Mouse (Mus musculus) heart, embryonic 12.5 days (tissue): ENCODE data around the gene A4gnt. TPM values are rescaled to one million over a fixed set of nuclear protein-coding genes. Genes with fewer than 3 reads are reported as not detected.
A peak's percentile ranks its signal among the peaks of the same experiment; 100 is the strongest.

Experiments
- ATAC-seq: fragments of 200-750 bp; cut with Nextera tagmentation; 2 replicates; pipeline ENCODE4 v1.8.0; 2017; ENCODE audit warnings: moderate TSS enrichment, moderate library complexity; ENCODE audit not compliant: insufficient number of reproducible peaks, low FRiP score
- H3K27ac ChIP-seq: fragments of 300-500 bp; sonication (generic); 2 replicates; pipeline ENCODE4 v1.5.1; 2016; ENCODE audit warnings: mild to moderate bottlenecking, moderate library complexity; ENCODE audit not compliant: poor library complexity, severe bottlenecking
- H3K27me3 ChIP-seq: fragments of 300-500 bp; sonication (generic); replicated peaks from 2 replicates; pipeline ENCODE4 v1.6.1; 2016; ENCODE audit warnings: mild to moderate bottlenecking, moderate library complexity
- H3K36me3 ChIP-seq: fragments of 300-500 bp; sonication (generic); 2 replicates; pipeline ENCODE4 v1.6.1; 2016; ENCODE audit warnings: mild to moderate bottlenecking, moderate library complexity
- H3K4me1 ChIP-seq: fragments of 300-500 bp; sonication (generic); replicated peaks from 2 replicates; pipeline ENCODE4 v1.6.1; 2016; ENCODE audit warnings: mild to moderate bottlenecking
- H3K4me2 ChIP-seq: fragments of 300-500 bp; sonication (generic); 2 replicates; pipeline ENCODE4 v1.6.1; 2016; ENCODE audit warnings: mild to moderate bottlenecking, moderate library complexity
- H3K4me3 ChIP-seq: fragments of 300-500 bp; sonication (generic); 2 replicates; pipeline ENCODE4 v1.5.1; 2016; ENCODE audit warnings: mild to moderate bottlenecking
- H3K9ac ChIP-seq: fragments of 300-500 bp; sonication (generic); 2 replicates; pipeline ENCODE4 v1.6.1; 2016; ENCODE audit warnings: mild to moderate bottlenecking, moderate library complexity
- H3K9me3 ChIP-seq: fragments of 300-500 bp; sonication (generic); replicated peaks from 2 replicates; pipeline ENCODE4 v1.6.1; 2016; ENCODE audit warnings: mild to moderate bottlenecking, moderate library complexity
- WGBS: fragments of 180-500 bp; shearing (Covaris S2); methylation state at CpG from one replicate; pipeline ENCODE4 v1.1.7; 2016; 5-methylcytosine and 5-hydroxymethylcytosine counted together
- polyA plus RNA-seq: library from polyadenylated mRNA; unstranded; fragments of >200 nt; fragmentation: Nextera tagmentation; extraction: Ambion mirVana; gene quantifications from 2 replicates; pipeline ENCODE4 v1.2.1, GENCODE M21; 2016

The A4gnt gene
- polyA plus RNA-seq, 1 experiment from 2014 or later: not detected

DNA sequence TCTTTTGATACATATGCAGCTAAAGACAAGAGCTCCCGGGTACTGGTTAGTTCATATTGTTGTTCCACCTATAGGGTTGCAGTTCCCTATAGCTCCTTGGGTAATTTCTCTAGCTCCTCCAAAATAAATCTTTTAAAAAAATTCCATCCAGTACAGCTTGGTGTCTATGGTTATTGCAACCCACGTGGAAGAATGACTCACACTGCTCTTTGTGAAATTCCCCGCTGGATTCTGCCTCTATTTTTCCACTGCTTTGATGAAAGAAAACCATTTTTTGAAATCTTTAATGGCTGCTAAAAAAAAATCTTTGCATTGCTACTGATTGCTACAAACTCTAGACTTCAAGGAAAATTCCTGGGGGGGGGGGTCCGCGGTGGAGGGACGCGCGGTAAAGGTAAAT lies 7.4 kb downstream of the A4gnt start:
- Histone ChIP-seq H3K9me3 (no peaks in the 10 kb centered on the region), H3K27me3 (no peaks in the 10 kb centered on the region), H3K4me1 (no peaks in the 10 kb centered on the region), H3K4me3 (no peak overlapping the region), H3K4me2 (no peak overlapping the region), H3K27ac (no peak overlapping the region), H3K36me3 (no peaks in the 10 kb centered on the region), H3K9ac (no peak overlapping the region)
- WGBS: 92% methylated on average over 8 of the region's 8 CpGs
- ATAC-seq: no peak

DNA sequence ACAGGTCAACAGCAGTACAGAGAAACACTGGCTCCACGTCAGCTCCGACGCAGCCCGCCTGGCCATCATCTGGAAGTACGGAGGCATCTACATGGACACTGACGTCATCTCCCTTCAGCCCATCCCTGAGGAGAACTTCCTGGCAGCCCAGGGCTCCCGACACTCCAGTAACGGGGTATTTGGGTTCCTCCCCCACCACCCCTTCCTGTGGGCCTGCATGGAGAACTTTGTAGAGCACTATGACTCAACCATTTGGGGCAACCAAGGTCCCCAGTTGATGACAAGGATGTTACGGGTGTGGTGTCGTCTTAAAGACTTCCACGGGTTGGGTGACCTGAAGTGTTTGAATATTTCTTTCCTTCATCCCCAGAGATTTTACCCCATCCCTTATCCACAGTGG lies 7.9 kb downstream of the A4gnt start:
- no peaks in the 10 kb centered on the region for H3K9me3 ChIP-seq
- H3K27ac ChIP-seq: no peak overlapping the region
- no peak overlapping the region for H3K4me2 ChIP-seq
- no peak overlapping the region for H3K4me3 ChIP-seq
- no peaks in the 10 kb centered on the region for H3K36me3 ChIP-seq
- 77% methylated on average over 11 of the region's 11 CpGs for WGBS
- no peak for ATAC-seq
- no peak overlapping the region for H3K9ac ChIP-seq
- no peaks in the 10 kb centered on the region for H3K4me1 ChIP-seq
- H3K27me3 ChIP-seq: no peaks in the 10 kb centered on the region

DNA sequence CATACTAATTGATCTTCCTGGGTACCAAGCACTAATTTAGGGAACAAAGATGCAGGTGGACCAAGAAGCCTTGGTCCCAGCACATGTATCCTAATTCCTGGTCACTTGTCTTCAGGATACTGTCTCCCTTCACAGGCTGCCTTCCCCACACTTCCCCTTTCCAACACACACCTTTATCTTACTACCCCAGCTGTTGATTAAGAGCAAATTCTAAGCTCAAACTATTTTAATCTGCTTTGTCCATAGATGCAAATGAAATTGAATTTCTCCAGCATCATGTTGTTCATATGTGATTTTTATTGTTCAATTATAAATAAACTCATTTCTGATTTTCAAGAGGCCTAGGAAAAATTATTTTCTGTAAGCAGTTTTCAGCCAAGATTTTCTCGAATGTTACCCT lies 9.7 kb downstream of the A4gnt start:
- H3K27me3 ChIP-seq: no peaks in the 10 kb centered on the region
- no peak overlapping the region for H3K4me3 ChIP-seq
- H3K4me1 ChIP-seq: no peaks in the 10 kb centered on the region
- no peaks in the 10 kb centered on the region for H3K36me3 ChIP-seq
- H3K9me3 ChIP-seq: no peaks in the 10 kb centered on the region
- 82% methylated on average over 1 of the region's 1 CpGs for WGBS
- no peak overlapping the region for H3K4me2 ChIP-seq
- H3K27ac ChIP-seq: no peak overlapping the region
- no peak for ATAC-seq
- H3K9ac ChIP-seq: no peak overlapping the region

DNA sequence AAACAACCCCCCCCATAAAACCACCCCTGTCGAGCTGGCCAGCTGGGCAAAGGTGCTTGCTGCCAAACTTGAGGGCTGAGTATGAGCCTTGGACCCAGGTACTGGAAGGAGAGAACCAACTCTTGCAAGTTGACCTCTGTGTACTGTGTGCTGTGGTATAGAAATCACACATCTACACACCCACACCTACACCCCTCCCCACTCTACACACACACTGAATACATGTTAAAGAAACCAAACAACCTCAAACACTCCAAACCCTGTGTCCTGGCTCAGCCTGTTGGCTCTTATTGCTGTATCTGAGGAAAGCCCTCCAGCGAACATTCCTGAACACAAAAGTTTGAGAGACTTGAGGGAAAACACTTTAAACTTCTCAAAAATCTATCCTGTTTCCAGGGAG lies 10.7 kb downstream of the A4gnt start:
- Histone ChIP-seq H3K36me3 (no peaks in the 10 kb centered on the region), H3K27me3 (no peaks in the 10 kb centered on the region), H3K9ac (no peak overlapping the region), H3K4me1 (no peaks in the 10 kb centered on the region), H3K4me3 (no peak overlapping the region), H3K9me3 (no peaks in the 10 kb centered on the region), H3K27ac (no peak overlapping the region), H3K4me2 (no peak overlapping the region)
- 60% methylated on average over 2 of the region's 2 CpGs for WGBS
- no peak for ATAC-seq

DNA sequence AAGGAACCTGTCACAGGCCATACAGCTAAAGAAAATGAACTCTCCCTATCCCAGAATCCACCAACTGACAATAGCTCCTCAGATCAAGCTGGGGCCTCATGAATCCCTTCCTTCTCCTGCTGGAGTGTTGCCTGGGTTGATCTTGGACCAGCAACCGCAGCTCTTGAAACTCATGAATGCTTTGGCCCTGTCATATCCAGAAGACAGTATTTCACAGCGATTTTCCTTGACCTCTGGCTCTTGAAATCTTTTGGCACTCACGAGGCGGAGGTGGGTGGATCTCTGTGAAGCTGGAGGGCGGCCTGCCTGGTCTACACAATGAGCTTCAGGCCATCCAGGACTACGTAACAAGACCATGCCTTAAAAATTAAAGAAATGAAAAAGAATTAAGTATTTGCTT lies 11.8 kb downstream of the A4gnt start:
- Histone ChIP-seq H3K4me2 (no peak overlapping the region), H3K36me3 (no peaks in the 10 kb centered on the region), H3K27me3 (no peaks in the 10 kb centered on the region), H3K9me3 (no peaks in the 10 kb centered on the region; the same call in 1 of the 2 replicates), H3K4me1 (peaks cover 7% of the 10 kb centered on the region), H3K4me3 (no peak overlapping the region), H3K9ac (no peak overlapping the region), H3K27ac (no peak overlapping the region)
- no peak for ATAC-seq
- 74% methylated on average over 6 of the region's 6 CpGs for WGBS

DNA sequence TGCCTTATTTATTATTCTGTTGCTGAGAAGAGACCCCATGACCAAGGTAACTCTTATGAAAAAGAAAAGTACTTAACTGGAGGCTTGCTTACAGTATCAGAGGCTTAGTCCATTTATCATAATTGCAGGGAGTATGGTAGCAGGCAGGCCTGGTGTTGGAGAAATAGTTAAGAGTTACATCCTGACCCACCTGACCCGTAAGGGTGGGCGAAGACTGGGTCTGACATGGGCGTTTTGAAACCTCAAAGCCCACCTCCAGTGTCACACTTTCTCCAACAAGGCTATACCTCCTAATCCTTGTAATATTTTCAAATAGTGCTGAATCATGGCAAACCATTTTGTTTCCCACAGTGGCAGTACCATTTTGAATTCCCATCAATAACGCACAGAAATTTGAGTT lies 16.3 kb downstream of the A4gnt start:
- Histone ChIP-seq H3K9me3 (no peaks in the 10 kb centered on the region; the same call in 1 of the 2 replicates), H3K4me3 (no peak overlapping the region), H3K4me2 (peak overlapping the region; percentile 84; the same call in 1 of the 2 replicates), H3K9ac (no peak overlapping the region), H3K27me3 (no peaks in the 10 kb centered on the region), H3K36me3 (peaks cover 15% of the 10 kb centered on the region), H3K27ac (peak overlapping the region; percentile 87; the same call in 1 of the 2 replicates), H3K4me1 (peaks cover 29% of the 10 kb centered on the region)
- WGBS: 56% methylated on average over 4 of the region's 4 CpGs
- no peak for ATAC-seq

DNA sequence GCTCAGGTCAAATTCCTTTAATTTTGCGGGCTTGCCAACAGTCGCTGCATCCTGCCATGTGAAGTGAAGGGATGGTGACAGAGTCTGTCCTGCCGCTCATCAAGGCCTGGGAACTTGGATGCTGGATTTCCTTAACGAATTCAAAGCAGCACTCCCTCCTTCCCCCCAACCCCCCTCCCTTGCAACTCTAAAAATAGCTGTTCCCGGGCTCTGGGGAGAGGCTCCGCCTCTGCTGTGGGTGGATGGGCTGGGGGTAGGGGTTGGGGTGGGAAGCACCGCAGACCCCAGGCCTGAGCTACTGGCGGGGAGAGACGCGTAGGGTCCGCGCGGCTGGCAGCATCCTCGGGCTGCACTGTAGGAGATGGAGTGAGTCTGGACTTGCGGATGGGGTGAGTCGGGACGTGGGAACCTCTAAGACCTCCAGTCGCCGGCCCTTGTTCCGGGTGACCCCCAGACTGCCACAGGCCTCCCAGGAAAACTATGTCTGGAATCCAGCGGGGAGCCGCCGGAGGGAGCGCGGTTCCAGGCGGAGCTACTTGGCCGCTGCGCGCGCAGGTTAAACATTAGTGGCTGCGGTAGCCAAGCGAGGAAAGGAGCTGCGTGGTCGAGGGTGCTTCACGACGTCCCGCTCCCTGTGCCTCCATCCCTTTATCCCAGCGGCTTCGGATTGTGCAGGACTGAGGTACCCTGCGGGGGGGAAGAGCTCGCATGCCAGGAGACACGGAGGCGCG lies 17.1 kb downstream of the A4gnt start, which contains the start of gene Dzip1l:
Gene Dzip1l (plus strand): TSS at position 216 of the 731 bp plus-strand sequence.
- peak within 1 kb of the TSS; percentile 84 for H3K9ac ChIP-seq
- H3K36me3 ChIP-seq: peaks cover 23% of the 10 kb centered on the region
- peak within 1 kb of the TSS; percentile 72 for H3K4me3 ChIP-seq
- ATAC-seq: peak; percentile 87
- H3K9me3 ChIP-seq: no peaks in the 10 kb centered on the region; the same call in 1 of the 2 replicates
- H3K4me2 ChIP-seq: peak within 1 kb of the TSS; percentile 84
- no peaks in the 10 kb centered on the region for H3K27me3 ChIP-seq
- peaks cover 35% of the 10 kb centered on the region for H3K4me1 ChIP-seq
- peak within 1 kb of the TSS; percentile 87 for H3K27ac ChIP-seq
- under 1% methylated on average over 44 of the region's 44 CpGs for WGBS

DNA sequence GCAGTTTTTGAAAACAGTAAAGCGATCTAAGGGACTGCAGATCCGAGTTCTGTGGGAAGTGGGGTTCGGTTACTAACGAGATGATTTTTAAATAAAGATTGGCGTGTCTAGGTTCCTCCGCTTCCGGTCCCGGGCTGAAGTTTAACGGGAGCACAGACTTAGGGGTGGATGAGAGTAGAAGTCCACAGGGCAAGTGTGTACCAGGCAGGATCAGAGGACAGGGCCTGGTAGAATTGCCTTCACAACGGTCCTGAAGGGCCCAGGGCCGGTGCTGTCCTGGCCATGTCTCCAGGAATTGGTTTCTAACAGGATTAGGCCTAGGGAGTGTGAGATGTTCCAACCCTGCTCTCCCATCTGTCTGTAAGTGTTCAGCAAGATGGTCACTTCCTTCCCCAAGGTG lies 17.8 kb downstream of the A4gnt start:
- peak overlapping the region; percentile 72 for H3K4me3 ChIP-seq
- H3K9ac ChIP-seq: peak overlapping the region; percentile 84
- H3K4me1 ChIP-seq: peaks cover 37% of the 10 kb centered on the region
- H3K27ac ChIP-seq: peak overlapping the region; percentile 87
- peak overlapping the region; percentile 84 for H3K4me2 ChIP-seq
- H3K27me3 ChIP-seq: no peaks in the 10 kb centered on the region
- WGBS: under 1% methylated on average over 11 of the region's 11 CpGs
- ATAC-seq: no peak
- H3K36me3 ChIP-seq: peaks cover 29% of the 10 kb centered on the region
- H3K9me3 ChIP-seq: no peaks in the 10 kb centered on the region; the same call in 1 of the 2 replicates

DNA sequence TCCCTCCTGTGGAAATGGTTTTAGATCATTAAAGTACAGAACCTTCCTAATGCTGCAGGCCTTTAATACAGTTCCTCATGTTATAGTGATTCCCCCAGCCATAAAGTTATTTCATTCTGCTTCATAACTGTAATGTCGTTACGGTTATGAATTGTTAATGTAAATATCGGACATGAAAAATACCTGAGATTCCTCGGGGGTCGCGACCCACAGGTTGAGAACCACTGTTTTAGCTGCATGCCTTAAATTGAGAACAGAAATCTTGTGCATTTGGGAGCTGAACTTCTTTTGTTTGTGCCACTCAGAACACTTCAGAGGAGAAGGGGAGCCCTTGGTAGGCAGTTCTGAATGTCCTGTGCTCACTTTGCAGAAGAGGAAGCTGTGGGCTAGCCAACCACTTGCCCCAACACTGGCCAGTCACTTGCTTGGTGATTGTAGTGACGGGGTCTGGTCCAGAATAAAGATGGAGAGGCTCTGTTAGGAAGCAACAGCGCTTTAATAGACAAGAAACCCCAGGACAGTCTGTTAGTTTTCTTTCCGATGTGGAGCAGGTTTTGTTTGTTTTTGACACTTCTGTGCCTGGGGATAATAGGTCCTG lies 18.3 kb downstream of the A4gnt start:
- peak overlapping the region; percentile 84 for H3K9ac ChIP-seq
- no peak for ATAC-seq
- H3K27me3 ChIP-seq: no peaks in the 10 kb centered on the region
- peak overlapping the region; percentile 72 for H3K4me3 ChIP-seq
- WGBS: 44% methylated on average over 9 of the region's 9 CpGs
- H3K4me2 ChIP-seq: peak overlapping the region; percentile 84
- no peaks in the 10 kb centered on the region; the same call in 1 of the 2 replicates for H3K9me3 ChIP-seq
- H3K27ac ChIP-seq: peak overlapping the region; percentile 87
- peaks cover 38% of the 10 kb centered on the region for H3K4me1 ChIP-seq
- H3K36me3 ChIP-seq: peaks cover 34% of the 10 kb centered on the region

DNA sequence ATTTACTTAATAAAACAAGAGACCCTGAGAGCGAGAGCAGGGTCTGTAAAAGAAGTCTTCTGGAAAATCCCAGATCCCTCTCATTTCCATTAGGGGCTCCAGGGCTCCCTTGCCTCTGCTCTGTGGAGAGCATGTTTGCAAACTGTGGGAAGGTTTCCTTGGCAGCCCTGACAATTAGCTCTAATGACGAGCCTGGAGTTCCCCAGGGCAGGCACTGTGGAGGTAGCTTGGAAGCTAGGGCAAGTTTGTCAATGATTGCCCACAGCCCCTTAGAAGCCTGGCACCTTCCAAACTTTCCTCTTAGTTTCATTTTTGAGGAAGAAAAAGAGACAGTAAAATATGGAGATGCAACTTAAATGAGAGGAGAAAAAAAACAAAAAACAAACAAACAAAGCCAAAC lies 19.5 kb downstream of the A4gnt start:
- Histone ChIP-seq H3K9ac (no peak overlapping the region), H3K4me3 (no peak overlapping the region), H3K36me3 (peaks cover 44% of the 10 kb centered on the region), H3K27me3 (no peaks in the 10 kb centered on the region), H3K27ac (no peak overlapping the region), H3K4me1 (peaks cover 38% of the 10 kb centered on the region), H3K4me2 (peak overlapping the region; percentile 29; the same call in 1 of the 2 replicates), H3K9me3 (no peaks in the 10 kb centered on the region; the same call in 1 of the 2 replicates)
- no peak for ATAC-seq
- 51% methylated on average over 2 of the region's 2 CpGs for WGBS

DNA sequence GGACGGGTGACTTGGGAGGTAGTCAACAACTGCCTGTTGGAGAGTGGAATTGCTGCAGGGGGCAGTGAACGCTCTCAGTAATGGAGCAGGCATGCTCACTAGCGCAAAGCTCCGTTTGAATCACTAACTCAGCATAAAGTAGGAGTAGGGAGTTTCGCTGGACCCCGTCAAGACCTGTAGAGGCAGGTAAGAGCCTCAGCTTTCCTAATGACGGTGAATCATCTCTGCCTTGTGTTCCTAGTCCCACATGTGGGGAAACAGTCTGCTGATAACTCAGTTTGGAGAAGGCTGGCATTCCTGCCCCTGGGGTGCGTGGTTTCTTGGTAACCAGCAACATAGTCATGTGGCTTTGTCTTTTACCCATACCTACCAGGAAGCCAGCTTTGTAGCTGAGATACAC lies 20.0 kb downstream of the A4gnt start:
- Histone ChIP-seq H3K27me3 (no peaks in the 10 kb centered on the region), H3K9ac (peak overlapping the region; percentile 27; the same call in 1 of the 2 replicates), H3K9me3 (no peaks in the 10 kb centered on the region; the same call in 1 of the 2 replicates), H3K27ac (no peak overlapping the region), H3K4me1 (peaks cover 38% of the 10 kb centered on the region), H3K4me3 (no peak overlapping the region), H3K36me3 (peaks cover 49% of the 10 kb centered on the region), H3K4me2 (peak overlapping the region; percentile 29)
- no peak for ATAC-seq
- WGBS: 60% methylated on average over 8 of the region's 8 CpGs
